Mouse (Mus musculus): ENCODE results near the gene Ppp1r14c.
"Not testable (repeated sequence)": the region's sequence is repeated elsewhere in the genome, so short reads cannot be mapped to it uniquely, and the experiment has no call there.

The Ppp1r14c gene

GRCm38 (mm10) chr10:3466135-3466626 lies 100.3 kb downstream of the Ppp1r14c start:
- DNase-seq (ENCODE audit: extremely low read depth, low read depth) = no peak

DNA sequence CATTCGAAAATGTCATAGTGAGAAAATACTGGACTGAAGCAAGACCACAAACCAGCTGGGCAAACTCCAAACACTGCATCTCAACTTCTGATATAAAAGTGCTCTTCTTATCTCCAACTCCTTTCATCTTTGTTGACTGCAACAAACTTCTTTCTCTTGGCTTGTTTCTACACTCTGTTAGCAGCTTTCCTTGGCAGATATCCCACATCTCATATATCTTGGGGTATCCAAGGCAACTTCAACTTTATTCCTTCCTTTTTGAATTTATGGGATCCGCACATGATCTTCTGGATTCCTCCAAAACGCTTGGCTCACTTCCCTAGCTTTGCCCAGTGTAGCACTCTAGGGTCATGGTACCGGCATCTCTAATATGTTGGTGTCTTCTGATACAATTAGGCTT lies 102.7 kb downstream of the Ppp1r14c start:
- no peak for DNase-seq (ENCODE audit: extremely low read depth, low read depth)

DNA sequence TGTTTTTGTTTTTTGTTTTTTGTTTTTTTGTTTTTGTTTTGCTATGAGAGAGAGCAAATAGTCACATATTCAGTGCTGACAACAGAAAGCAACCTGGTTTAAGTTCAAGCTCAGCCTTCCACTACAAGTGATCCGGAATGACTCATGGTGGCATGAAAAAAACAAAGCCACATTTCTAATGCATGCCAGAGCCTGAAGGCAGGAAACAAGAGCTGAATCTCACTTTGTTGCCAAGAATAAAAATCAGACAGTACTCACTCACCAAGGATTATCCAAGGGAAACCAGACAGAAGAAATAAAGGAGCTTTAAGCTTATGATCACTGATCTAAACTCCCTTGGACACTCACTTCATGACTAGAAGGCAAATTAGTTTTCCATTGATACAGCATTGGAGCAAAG lies 110.8 kb downstream of the Ppp1r14c start:
- DNase-seq (ENCODE audit: extremely low read depth, low read depth) = no peak

DNA sequence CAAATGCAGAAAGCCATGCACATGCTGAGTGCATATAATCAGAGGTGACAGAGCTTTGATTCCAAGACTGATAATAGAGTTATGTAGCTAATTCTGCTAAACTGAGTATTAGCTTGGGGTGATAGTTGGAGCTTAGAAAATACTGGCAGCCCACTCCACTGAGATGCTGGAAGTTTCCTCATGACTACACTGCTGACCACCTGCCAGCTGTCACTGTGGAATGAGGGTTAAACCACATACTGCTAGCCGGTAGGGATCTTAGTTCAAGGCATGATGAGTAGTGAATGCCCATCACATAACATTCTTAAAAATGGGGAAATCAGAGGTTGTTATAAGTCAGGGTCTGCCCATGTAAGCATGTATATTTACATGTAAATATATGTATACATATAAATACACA lies 113.9 kb downstream of the Ppp1r14c start:
- DNase-seq (ENCODE audit: extremely low read depth, low read depth) = no peak

GRCm38 (mm10) chr10:3490052-3490451 lies 124.2 kb downstream of the Ppp1r14c start:
- no peak for DNase-seq (ENCODE audit: extremely low read depth, low read depth)

DNA sequence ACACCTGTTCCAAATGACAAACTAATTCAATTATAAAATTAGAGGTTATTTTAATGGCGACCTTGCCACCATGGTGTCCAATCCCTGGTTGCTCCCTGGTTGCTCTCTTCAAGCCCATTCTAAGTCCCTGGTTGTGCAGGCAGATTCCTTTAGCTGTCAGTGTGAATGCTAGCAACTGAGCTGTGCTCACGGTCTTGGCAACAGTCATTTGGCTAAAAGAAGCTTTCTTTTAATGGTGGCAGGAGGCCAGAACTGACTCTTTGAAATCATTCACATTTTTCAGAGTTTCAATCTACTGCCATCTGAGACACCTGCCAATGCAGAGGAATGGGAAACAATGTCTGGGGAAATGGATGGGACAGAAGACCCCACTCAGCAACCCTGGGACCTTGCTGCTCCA lies 130.9 kb downstream of the Ppp1r14c start:
- DNase-seq (ENCODE audit: extremely low read depth, low read depth) = no peak

GRCm38 (mm10) chr10:3500846-3501245 lies 135.0 kb downstream of the Ppp1r14c start:
- DNase-seq (ENCODE audit: extremely low read depth, low read depth) = not testable (repeated sequence)

DNA sequence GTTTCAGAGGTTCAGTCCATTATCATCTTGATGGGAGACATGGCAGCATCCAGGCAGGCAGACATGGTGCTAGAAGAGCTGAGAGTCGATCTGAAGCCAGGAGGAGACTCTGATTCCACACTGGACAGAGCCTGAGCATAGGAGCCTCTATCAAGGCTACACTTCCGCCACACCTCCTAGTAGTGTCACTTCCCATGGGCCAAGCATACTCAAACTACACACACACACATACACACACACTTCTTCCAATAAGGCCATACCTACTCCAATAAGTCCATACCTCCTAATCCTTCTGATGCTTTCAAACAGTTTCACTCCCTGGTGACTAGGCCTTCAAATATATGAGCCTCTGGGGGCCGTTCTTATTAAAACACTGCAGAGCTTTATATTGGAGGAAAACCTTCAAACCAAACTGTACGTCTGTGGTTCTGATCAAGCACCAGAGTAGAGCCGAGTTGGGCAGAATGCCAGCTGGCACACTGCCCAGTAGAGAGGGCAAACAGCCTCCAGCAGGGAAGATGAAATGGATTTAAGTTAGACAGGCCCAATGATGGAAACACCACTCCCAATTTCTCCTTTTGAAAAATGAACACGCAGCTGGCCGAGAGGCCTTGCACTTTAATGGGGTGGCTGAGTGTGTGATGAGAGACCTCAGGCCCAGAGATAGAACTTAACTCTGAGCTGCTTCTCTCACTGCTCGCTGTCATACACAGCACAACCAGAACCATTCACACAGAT lies 141.8 kb downstream of the Ppp1r14c start:
- no peak for DNase-seq (ENCODE audit: extremely low read depth, low read depth)

DNA sequence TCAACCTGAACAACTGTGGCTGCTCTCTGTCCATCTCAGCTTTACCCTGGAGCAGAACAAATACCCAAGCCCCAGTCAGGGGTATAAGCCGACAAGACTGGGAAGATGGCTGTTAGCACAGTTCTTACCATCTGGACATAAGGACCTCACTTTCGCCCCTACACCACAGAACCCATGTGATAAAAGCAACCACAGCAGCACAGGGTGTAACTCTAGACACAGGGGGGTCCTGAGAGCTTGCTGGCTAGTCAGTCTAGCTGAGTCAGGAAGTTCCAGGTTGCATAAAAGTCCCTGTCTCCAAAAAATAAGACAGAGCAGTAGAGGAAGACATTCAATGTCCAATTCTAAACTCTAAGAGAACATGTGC lies 142.3 kb downstream of the Ppp1r14c start:
- DNase-seq (ENCODE audit: extremely low read depth, low read depth) = no peak

DNA sequence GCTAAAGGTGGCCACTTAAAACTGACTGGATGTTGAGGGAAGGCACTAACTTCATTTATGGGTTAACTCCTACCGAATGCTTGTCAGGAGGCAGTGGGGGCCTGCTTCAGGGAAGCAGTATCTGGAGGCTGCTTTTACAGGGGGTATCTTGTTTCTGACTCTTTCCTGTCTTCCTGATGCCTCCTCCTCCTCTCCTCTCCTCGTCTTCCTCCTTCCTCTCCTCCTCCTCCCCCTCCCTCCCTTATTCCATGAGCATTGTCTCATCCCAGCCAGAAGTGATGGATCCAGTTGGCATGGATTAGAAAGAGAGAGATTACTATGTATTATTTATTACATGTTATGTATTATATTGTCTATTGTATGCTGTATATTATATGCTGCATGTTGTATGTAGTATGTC lies 142.9 kb downstream of the Ppp1r14c start:
- no peak for DNase-seq (ENCODE audit: extremely low read depth, low read depth)

DNA sequence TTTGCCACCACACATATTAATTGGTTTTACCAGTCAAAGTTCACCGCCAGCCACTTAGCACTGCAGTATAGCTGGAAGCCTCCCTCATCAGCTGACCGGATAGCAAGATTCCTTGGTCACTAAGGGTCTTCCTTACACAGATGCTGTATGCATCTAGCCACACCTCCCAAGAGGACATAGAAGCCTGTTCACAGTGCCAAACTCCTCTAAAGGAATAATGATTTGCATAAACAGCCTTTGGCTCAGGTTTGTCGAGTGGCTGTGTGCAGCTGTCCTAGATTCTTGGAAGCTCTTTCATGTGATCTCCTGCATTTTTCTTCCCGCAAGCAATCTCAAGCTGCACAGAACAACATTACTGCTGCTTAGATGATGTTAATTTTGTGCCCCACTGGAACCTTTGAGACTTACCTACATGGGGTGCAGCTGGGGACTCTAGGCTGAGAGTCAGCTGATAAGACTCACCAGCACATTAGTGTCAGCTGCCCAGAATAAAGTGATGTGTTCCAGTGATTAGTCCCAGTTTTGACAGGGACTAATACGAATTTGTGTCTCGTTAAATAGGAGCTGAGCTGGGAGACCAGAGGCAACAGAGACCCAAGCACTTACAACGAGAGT lies 143.9 kb downstream of the Ppp1r14c start:
- DNase-seq (ENCODE audit: extremely low read depth, low read depth) = no peak

DNA sequence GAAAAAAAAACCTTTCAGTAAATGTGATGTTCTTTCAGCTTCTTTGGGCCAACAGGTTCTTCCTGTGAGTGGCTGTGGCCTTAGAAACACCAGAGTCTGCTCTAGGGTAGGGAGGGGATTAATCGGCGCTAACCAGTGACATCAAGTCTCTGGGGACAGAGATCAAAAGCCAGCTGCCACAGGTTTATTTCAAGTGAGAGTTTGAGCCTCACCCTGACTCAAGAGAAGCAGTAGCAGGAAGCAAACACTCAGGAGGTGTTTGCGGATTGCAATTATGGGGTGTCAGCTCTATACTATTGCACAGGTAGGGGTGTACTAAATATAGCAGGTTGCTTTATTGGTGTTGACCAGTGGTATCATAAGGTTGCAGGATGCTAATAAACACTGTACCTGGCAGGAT lies 144.6 kb downstream of the Ppp1r14c start:
- no peak for DNase-seq (ENCODE audit: extremely low read depth, low read depth)

GRCm38 (mm10) chr10:3511401-3511800 lies 145.5 kb downstream of the Ppp1r14c start:
- DNase-seq (ENCODE audit: extremely low read depth, low read depth) = no peak

DNA sequence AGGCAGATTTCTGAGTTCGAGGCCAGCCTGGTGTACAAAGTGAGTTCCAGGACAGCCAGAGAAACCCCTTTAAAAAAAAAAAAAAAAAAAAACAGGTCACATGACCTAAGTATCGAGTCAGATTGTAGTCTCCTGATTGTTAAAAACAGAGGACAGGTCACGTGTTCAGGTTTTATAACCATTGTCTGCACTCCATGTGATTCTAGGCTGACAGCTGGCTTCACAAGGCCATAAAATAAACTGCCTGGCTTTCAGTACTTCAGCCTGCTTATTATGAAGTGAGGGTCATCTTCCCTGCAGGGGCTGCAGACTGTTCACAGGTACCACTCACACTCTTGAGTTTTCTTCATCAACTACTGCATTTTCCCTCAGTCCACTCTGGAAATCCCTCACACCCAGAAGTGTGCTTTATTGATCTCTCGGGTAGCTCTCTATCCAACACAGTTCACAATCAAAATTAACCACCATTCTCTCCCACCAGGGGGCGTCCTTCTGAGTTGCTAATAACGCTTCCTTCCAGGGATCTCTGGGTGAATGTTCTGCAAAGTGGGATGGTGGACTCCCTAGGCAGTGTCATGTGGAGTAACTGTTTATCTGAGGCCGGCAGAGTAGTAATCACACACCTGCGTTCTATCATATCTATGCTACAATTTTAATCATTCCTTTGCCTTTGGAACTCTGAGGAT lies 146.9 kb downstream of the Ppp1r14c start:
- DNase-seq (ENCODE audit: extremely low read depth, low read depth) = no peak

DNA sequence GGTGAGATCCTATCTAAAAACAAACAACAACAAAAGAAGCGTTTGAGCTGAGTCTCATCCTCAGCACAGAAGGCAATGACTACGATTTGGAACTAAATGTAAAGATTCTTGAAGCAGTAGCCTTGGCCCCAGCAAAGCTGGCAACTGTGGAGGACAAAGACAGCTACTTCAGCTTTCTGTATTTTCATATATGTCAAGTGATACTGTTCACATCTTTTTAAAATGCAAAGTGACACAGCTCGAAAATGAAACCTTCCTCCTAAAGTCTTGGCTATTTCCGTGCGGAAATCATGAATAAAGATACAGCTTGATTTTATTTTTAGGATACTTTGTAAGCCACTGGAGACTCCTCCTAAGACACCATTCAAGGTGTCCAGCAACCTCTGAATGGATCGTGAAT lies 148.1 kb downstream of the Ppp1r14c start:
- DNase-seq (ENCODE audit: extremely low read depth, low read depth) = no peak

Data from MEL-GATA-1-ER (cell line).